Mouse (Mus musculus) heart, postnatal 36 days (tissue): ENCODE data around the gene Cfap100. TPM values are rescaled to one million over a fixed set of nuclear protein-coding genes. Genes with fewer than 3 reads are reported as not detected.

ENCODE experiments used
- DNase-seq, 2 experiments: peaks; one replicate each; pipeline ENCODE4 v3.0.0; 2021 to 2022
- intact Hi-C: fragments of 180-260 bp; cut with DNase I; formaldehyde crosslinking; loops from one replicate; pipeline ENCODE4 v1.15.1; 2025
- total RNA-seq, 2 experiments: library from RNA; stranded (reverse); gene quantifications; 2 replicates each; pipeline ENCODE4 v1.2.3; 2021

The Cfap100 gene
- total RNA-seq, 2 experiments from 2014 or later: 0.35 TPM; not detected in 1

DNA sequence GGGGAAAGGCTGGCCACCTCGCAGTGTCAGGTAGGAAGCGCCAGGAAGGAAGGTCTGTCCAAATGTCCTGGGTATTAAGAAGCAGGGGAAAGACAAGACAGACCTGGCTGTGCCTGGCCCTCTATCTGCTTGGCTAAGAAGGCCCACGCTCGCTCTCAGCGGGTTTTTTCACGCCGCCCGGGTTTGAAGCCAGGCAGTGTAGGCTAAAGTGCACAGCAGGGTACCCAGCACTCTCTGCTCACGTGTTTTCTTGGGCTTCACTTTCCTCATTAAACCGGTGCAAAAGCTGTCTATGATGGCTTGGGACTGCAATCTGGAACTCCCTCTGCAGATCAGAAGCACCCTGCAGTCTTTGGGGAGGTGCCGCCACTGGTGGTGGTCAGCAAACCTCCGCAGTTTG, 33.2 kb upstream of the Cfap100 start:
- DNase-seq: no peak

DNA sequence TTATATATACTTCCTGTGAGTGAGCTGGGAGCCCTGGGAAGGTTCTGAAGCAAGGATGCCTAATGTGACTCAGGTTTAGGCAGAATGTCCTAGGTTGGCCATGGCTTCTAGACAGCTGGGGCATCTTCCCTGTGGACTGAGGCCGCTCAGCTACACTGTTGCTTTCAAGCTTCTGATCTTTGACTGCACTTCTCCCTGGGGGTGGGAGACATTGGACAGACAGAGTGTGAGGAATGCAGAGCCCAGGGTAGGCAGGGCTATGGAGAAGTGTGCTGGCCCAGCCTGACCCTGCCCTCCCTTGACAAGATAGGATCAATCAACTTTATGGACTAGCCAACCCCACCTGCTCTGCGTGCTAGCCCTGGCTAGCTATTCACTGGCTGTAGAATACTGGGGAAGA, 32.6 kb upstream of the Cfap100 start:
- intact Hi-C loops: loop anchor here (2.0 kb wide), 1 partner anchor 54 kb away; no protein-coding TSS in a partner anchor
- DNase-seq: no peak

More for the DNA sequence above, 33.2 kb upstream of the Cfap100 start:
- intact Hi-C loops: loop anchor here (2.0 kb wide), 1 partner anchor 53 kb away; no protein-coding TSS in a partner anchor

DNA sequence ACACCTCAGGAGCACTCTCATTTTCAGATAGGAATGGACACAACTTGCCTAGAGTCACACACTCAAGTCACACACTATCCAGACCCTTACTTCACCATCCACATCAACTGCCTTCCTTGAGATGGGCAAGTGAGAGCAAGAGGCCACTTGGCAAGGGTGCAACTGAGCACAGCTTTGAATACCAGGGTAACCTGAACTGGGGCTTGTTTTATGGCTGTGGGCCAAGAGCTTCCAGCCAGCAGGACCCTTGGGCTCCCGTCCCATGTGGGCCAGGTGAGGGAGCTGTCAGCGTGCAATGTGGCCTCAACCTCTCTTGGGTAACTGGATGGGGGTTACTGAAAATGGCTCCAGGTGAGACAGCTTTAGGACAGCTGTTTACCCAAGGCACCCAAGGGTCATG, 28.8 kb upstream of the Cfap100 start:
- DNase-seq: no peak
- intact Hi-C loops: no loop called here

DNA sequence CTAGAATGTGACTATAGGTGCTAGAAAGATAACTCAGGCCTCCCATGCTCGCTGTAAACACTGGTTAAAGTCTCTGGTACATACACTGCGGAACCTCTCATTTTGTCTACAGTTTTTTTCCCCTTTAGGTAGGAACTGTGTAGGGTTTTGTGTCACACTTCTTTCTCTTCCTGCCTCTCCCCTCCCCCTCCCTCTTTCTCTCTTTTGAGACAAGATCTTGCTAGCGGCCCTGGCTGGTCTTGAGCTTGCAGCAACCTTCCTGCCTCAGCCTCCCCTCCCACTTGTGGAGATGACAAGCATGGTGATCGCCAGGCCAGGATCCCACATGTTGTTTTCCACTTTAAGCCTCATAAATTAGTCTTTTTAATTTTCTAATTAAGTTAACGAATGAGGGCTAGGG, 25.2 kb upstream of the Cfap100 start:
- intact Hi-C loops: no loop called here
- no peak for DNase-seq

DNA sequence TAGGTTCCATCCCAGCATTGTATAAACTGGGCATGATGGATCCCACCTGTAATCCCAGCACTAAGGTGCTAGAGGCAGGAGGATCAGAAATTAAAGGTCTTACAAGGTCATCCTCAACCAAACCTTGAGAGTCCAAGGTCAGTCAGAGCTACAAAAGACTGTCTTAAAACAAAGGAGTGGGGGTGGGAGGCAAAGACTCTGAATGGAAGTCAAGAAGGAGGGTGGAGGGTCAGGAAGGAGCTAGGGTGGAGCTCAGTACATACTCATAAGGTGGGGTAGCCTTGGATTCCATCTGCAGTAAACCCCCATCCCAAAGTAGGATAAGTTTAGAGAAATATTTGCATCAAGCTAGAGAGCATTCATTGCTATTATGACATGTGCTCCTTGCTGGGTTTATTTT, 24.0 kb upstream of the Cfap100 start:
- intact Hi-C loops: no loop called here
- no peak for DNase-seq

DNA sequence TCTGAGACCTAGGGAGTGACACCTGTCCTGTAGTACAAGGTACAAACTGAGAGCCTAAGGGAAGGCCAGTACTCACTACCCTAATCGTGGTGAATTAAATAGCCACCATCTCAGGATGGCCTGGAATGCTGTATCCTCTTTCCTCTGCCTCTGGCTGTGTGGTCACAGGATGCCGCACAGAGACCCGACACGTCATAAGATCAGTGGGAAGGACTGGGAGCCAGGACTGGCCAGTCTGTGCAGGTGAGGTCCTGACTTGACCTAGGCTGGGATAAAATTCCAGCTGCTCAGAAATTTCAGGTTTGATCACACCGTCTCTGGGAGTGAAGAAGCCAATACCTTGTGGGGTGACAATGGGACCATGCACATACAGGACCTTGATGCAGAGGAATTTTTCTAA, 22.9 kb upstream of the Cfap100 start:
- intact Hi-C loops: no loop called here
- DNase-seq: no peak

DNA sequence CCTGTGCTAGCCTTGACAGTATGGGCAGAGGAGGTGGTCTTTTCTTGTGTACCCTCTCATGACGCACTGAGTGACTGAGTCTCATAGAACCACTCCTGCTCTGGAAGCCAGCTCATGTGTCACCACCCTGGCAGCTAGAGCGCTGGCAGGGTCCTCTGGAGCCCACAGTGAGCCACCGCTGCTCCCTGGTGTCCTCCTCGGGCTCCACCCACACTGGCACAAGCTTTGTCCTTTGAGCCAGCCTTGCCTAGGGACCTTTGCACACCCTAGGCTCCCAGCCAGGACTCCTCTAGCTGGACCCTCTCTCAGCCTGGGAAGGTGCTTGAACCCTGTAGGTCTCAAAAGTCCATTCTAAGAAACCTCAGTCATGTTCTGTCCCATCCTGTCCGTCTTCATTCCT, 22.1 kb upstream of the Cfap100 start:
- intact Hi-C loops: loop anchor here (1.0 kb wide), 2 partner anchors 65 to 88 kb away; no protein-coding TSS in a partner anchor
- DNase-seq: peak; percentile 65 to 71

DNA sequence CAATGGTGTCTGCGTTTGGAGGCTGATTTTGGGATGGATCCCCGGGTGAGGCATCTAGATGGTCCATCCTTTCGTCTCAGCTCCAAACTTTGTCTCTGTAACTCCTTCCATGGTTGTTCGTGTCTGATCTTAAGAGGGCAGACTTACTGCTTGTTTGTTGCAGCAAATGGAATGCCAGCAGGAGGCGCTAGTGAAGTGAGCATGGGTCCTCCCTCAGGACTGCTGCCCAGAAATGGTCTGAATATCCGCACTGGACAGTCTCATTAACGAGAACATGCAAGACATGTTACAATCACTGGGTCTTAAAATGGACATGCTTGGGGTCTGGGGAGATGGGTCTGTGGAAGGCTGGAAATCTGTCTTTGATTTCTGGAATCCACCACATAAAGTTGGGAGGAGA, 21.6 kb upstream of the Cfap100 start:
- intact Hi-C loops: loop anchor here (1.0 kb wide), 2 partner anchors 65 to 88 kb away; no protein-coding TSS in a partner anchor
- peak; percentile 90 to 94 for DNase-seq

DNA sequence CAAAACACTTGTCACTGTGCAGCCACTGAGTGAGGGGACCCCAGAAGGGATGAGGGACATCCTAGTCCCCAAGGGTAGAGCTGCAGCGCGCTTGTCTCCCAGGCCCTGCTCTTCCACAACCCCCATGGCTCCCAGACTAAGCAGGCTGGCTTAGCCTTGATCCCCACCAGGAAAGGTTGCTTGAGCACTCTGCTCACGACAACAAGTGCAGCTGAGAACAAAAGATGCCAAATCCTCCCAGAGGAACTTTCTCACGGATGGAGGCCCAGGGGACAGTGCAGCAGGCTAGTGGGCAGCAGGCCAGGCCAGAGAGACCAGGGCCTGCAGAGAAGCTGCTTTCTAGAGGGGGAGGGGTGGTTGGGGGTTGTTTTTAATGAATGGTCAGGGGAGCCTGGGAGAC, 18.3 kb upstream of the Cfap100 start:
- intact Hi-C loops: loop anchor here (5.0 kb wide), 1 partner anchor 130 kb away; no protein-coding TSS in a partner anchor
- DNase-seq: no peak

DNA sequence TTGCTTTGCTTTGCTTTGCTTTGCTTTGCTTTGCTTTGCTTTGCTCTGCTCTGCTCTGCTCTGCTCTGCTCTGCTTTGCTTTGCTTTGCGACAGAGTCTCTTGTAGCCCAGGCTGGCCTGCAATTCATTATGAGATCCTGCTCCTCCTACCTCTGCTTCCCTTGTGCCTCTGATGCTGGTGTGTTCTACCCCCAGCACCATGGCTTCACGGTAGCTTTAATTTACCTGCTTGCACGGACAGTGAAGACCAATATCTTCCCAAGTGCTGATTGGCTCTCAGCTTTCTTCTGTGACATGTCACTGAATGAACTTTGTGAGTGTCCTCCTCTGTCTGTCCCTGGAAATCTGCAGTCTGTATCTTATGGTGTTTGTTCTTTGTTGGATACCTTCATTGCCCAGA, 8.4 kb upstream of the Cfap100 start:
- intact Hi-C loops: no loop called here
- DNase-seq: no peak

DNA sequence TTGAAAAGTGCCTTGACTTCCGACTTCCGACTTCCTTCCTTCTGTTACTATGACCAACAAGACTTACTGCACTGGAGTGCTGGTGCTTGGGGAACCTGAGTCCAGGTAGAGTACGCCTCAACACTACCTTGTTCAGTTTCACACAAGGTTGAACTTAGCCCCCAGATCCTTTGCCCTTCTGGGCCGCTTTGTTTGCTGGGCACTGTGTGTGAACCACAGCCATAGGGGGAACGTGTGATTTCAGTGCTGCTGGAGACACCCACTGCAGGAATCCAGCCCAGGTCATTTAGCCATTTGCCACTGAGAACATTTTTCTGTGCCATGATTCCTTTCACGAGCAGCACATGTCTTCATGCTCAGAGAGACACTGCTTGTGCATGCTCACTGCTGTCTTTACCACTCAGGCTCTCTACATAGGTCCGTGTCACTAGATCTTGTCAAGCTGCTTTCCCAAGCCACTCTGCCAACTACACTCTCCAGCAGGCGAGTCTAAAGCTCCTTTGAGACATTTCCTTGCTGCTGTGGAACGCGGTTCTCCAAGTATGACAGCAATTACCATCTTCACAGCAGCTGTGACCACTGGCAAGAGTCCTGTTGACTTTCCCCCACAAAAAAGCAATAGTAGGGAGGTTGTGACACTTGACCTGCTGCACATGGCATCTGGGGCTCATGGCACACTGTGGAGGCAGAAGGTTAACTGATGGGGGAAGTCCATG, 7.8 kb upstream of the Cfap100 start:
- intact Hi-C loops: no loop called here

DNA sequence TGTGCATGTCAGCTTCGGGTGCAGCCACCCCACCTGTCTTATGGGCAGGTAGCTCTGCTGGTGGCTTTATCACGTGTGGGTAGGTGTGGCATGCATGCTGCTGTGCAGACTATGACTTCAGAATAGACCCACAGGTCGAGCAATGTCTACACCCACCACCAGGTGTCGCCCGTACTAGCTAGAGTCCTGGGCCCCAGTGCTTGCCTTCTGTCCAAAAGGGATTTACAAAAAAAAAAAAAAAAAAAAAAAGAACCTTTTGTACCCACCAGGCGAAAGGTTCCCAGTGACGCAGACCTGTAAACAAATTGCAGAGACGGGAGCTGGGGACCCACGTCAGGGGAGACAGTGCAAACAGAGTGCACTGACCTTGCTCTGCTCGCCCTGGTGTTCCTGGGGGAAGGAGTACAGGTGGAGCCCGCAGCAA, 6.6 kb upstream of the Cfap100 start:
- DNase-seq: peak; percentile 78 to 85
- intact Hi-C loops: no loop called here

More for the DNA sequence above, 7.8 kb upstream of the Cfap100 start:
- no peak for DNase-seq

DNA sequence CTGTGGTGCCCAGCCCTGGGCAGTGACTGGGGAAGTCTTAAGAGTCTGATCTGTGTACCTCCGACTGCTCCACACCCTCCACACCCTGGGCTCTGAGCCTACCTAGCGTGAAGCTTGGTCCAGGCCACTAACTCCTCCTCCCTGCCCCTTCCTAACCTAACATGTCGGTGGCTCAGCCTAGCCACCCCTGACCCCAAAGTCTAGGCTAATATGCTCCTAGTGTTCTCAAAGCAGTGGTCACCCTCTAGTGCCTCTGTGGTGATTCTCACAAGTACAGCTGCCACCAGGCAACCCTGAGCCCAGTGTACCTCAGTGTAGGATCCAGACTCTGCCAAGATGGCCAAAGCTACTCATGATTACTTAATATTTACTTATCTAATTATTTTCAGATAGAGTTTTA, 6.1 kb upstream of the Cfap100 start:
- intact Hi-C loops: loop anchor here (5.0 kb wide), 2 partner anchors 103 to 143 kb away; no protein-coding TSS in a partner anchor
- DNase-seq: no peak

DNA sequence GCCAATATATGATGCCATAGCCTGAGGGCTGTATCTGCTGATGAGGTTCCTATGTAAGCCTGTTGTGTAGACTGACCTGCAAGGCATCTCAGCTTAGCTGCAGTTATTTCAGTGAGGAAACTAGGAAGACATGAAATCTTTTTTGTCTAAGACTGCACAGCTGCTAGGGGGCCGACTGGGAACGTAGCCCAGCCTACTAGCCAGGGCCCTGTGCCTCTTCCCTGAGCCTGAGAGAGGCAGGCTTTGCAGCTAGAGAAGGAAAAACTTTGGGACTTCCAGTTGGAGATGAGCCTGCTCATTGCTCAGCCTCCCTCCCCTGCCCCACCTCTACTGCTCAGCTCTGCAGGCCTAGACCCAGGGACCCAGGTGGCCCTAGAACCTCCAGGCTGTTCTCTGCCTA, 2.9 kb upstream of the Cfap100 start:
- DNase-seq: peak in 1 of 2 experiments; percentile 18
- intact Hi-C loops: loop anchor here (5.0 kb wide), 2 partner anchors 106 to 146 kb away; no protein-coding TSS in a partner anchor

DNA sequence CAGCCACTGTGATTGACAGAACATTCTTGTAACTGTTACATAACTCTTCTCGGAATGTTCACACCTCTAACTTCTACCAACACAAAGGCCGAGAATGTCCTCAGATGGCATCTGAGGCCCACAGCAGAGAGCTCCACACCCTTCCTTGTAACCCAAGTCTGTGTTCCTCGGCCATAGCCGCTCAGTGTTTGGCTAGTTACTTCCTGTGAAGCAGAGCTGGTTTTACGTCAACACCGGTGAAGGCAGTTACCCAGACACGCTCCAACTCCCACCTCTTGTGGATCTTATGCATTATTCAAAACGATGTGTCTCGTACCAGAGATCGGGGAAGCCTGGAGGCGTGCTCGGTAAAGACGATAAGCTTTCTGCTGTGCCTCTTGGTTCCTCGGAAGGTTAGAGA, 1.3 kb upstream of the Cfap100 start:
- no peak for DNase-seq
- intact Hi-C loops: loop anchor here (5.0 kb wide), 2 partner anchors 107 to 147 kb away; no protein-coding TSS in a partner anchor

DNA sequence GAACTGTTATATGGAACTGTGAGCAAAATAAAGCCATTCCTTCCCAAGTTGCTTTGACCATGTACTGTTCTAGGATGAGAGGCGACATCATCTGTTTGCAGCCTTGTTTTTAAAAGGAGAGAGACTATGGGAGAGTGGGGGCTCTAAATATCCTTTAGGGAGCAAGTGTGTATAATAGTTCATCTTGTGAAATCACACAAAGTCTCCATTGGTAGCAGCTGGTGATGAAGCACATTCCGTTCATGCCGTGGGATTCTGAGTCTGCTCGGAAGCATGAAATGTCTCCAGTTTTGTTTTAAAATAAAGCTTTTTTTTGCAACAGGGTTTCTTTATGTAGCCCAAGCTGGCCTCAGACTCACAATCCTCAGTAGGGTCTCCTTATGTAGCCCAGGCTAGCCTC, 2.6 kb downstream of the Cfap100 start:
- intact Hi-C loops: no loop called here
- DNase-seq: no peak

DNA sequence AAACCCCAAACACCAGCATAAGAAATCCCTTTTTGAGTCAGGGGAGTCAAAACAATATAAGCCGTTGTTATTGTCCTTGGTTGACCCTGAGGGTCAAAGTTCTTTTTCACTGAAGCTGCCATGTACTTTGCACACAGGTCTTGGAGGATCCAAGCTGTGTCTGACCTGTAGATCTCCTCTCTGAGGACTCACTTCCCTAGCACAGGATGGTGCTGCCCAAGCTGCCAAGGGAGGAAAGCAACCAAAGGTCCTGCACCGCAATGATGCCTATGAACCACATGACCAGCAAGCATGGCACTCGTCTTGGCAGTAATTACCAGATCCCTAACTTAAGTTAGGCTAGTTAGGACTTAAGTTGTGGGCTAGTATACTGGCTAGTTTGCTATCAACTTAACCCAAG, 3.2 kb downstream of the Cfap100 start:
- intact Hi-C loops: no loop called here
- DNase-seq: no peak

DNA sequence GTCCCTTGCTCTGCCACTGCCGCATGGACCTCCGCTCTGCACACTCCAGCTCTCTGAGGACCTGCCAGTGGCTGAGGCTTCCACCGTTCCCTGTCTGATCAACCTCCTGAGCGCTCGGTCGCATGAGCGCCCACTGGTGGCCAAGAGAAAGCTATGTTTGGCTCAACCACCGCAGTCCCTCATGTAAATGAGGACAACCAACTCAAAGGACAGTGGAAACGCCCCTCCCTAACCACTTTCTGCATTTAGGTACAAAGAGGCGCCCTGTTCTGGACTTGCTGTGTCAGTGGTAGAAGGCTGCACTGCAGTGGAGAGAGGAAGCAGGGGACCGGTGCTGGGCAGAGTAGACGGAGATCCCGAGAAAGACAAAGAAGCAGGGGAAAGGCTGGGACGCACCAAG, 6.0 kb downstream of the Cfap100 start:
- DNase-seq: peak; percentile 69 to 75
- intact Hi-C loops: loop anchor here (2.0 to 5.0 kb wide), 2 partner anchors 70 to 744 kb away; no protein-coding TSS in a partner anchor

DNA sequence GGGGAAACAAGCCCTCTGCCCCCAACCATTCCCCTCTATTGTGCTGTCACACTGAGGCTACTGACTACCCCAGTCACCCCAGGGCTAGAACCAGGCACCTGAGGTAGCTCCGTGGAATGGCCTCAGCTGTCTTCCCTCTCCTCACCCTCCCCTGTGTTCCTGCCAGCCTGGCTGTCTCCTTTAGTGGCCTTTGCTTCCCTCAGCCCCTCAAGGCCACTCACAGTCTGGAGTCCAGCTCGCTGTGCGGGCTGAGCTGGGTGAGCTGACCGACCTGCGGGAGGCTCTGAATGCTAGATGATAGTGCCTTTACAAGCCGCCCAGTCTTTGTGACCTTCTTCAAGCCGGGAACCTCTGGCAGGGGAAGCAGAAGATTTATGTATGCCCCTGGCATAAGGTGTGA, 16.7 kb downstream of the Cfap100 start:
- no peak for DNase-seq

DNA sequence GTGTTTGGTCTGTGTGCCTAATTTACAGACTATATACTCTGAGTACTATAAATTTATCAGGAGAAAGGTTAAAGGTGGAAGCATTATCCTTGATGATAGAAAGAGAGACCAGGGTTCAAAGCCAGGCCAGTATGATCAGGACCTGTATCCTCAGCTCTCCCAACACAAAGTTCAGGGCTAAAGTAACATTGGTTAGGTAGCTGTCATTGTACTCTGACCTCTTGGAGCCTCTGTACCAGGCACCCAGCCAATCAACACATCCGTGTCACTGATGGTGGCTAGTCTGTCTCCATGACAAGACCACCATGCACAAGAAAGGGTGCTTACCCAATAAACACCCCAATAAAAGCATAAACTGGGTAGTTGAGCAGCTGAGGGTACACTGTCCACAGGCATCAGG, 17.6 kb downstream of the Cfap100 start:
- no peak for DNase-seq
- intact Hi-C loops: no loop called here

More for the DNA sequence above, 16.7 kb downstream of the Cfap100 start:
- intact Hi-C loops: no loop called here

DNA sequence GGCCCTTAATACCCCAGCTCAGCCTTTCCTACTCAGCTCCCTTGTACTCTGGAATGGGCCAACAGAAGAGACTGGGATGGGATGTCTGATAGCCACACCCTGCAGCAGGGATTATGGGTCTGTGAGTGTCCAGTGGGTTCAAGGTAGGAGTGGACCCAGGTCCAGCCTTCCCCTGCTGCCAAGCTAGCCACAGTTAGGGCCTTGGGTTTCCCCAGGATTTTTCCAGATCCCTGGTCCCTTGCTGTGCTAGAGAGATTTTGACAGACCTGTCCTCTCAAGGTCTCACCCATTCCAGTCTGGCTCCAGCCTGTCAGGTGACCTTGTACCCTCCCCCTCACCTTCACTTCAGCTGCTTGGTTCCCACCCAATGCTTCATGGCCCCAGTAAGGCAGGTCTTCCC, 20.0 kb downstream of the Cfap100 start:
- no peak for DNase-seq
- intact Hi-C loops: no loop called here

DNA sequence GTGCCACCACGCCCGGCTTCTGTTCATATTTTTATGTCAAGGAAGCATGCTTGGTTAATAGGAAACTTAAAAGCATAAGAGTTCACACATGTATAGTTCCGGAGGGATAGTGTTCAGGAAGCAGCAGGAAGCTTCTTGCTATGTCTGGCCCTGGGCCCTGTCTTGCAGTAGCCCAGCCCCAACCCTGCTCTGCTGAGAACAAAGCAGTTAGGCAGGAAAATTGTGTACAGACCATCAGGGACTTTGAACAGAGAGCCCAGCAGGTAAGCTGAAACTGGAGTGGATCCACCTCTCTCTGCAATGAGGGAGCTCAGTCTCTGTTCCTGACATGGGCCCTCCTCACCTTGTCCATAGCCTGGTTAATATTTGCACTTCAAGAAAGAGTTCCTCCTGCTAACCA, 31.3 kb downstream of the Cfap100 start:
- intact Hi-C loops: no loop called here

More for the DNA sequence above, 31.3 kb downstream of the Cfap100 start:
- DNase-seq: no peak
